ENCODE assay signal across 7 mouse cellular contexts in genomic region chrX:11631186-11631913, GRCm38 (mm10).
A peak's percentile ranks its signal among the peaks of the same experiment; 100 is the strongest.
DNase-seq lines count a peak whose midpoint lies in the region; ATAC-seq lines count a peak whose summit lies in the region.

No protein-coding gene starts in this region.

- H3K27ac ChIP-seq in forebrain, embryonic 11.5 days (ENCODE audit: low read depth, low read length) = peak overlapping the region; percentile 68
- 0 out of 2 replicates have a peak overlapping the region, but pooled peaks have one; percentile 34 for H3K27ac ChIP-seq in kidney, embryonic 16.5 days (ENCODE audit: low read length)
- H3K27ac ChIP-seq in midbrain, embryonic 12.5 days (replicated peaks) = peak overlapping the region; percentile 72

- peaks cover 23% of the 10 kb centered on the region for H3K27me3 ChIP-seq in megakaryocyte, embryonic 14.5 days (replicated peaks)
- H3K27me3 ChIP-seq in forebrain, embryonic 11.5 days (ENCODE audit: control insufficient read depth, insufficient read depth, low read length) = no peaks in the 10 kb centered on the region; the same call in 1 of the 2 replicates
- H3K27me3 ChIP-seq in kidney, embryonic 16.5 days (ENCODE audit: insufficient read depth, low read length) = peaks cover 13% of the 10 kb centered on the region; the same call in 1 of the 2 replicates
- peaks cover 27% of the 10 kb centered on the region for H3K27me3 ChIP-seq in midbrain, embryonic 12.5 days

- no peaks in the 10 kb centered on the region for H3K36me3 ChIP-seq in megakaryocyte, embryonic 14.5 days (replicated peaks; ENCODE audit: low read length)
- no peaks in the 10 kb centered on the region for H3K36me3 ChIP-seq in forebrain, embryonic 11.5 days (ENCODE audit: control insufficient read depth, insufficient read depth, low read length)
- no peaks in the 10 kb centered on the region for H3K36me3 ChIP-seq in kidney, embryonic 16.5 days (ENCODE audit: insufficient read depth, low read length)
- no peaks in the 10 kb centered on the region for H3K36me3 ChIP-seq in midbrain, embryonic 12.5 days

- H3K4me2 ChIP-seq in forebrain, embryonic 11.5 days (ENCODE audit: low read depth, low read length, severe bottlenecking) = peak overlapping the region; percentile 33; the same call in 1 of the 2 replicates
- H3K4me2 ChIP-seq in kidney, embryonic 16.5 days (replicated peaks; ENCODE audit: low read depth, low read length) = peak overlapping the region; percentile 41
- peak overlapping the region; percentile 42 for H3K4me2 ChIP-seq in midbrain, embryonic 12.5 days (replicated peaks)

- H3K9ac ChIP-seq in forebrain, embryonic 11.5 days (ENCODE audit: low read length) = peak overlapping the region; percentile 8; the same call in 1 of the 2 replicates
- H3K9ac ChIP-seq in kidney, embryonic 16.5 days (replicated peaks; ENCODE audit: low read length) = peak overlapping the region; percentile 16; the same call in 1 of the 2 replicates
- no peak overlapping the region for H3K9ac ChIP-seq in midbrain, embryonic 12.5 days (replicated peaks)

- H3K9me3 ChIP-seq in megakaryocyte, embryonic 14.5 days = no peaks in the 10 kb centered on the region
- H3K9me3 ChIP-seq in forebrain, embryonic 11.5 days (ENCODE audit: control insufficient read depth, low read length) = no peaks in the 10 kb centered on the region
- no peaks in the 10 kb centered on the region for H3K9me3 ChIP-seq in kidney, embryonic 16.5 days (ENCODE audit: low read length)
- H3K9me3 ChIP-seq in midbrain, embryonic 12.5 days = no peaks in the 10 kb centered on the region

- peak; percentile 78 for DNase-seq in forebrain, embryonic 11.5 days (ENCODE audit: low spot score)
- DNase-seq in adipocyte (ENCODE audit: low spot score) = no peak
- DNase-seq in cerebellum, postnatal 4 days (ENCODE audit: low spot score in 2 of 2) = no peak

- 17% methylated on average over 14 of the region's 14 CpGs for WGBS in forebrain, embryonic 11.5 days
- 23% methylated on average over 14 of the region's 14 CpGs for WGBS in kidney, embryonic 16.5 days
- 20% methylated on average over 14 of the region's 14 CpGs for WGBS in midbrain, embryonic 12.5 days

- ATAC-seq in megakaryocyte, adult 5-6 weeks (ENCODE audit: poor library complexity, severe bottlenecking) = no peak
- peak; percentile 82 for ATAC-seq in forebrain, embryonic 11.5 days (replicated peaks; ENCODE audit: low FRiP score)
- ATAC-seq in kidney, embryonic 16.5 days (ENCODE audit: low FRiP score, low TSS enrichment) = no peak
- ATAC-seq in midbrain, embryonic 12.5 days (ENCODE audit: low FRiP score, low read depth) = peak; percentile 48; the same call in 1 of the 2 replicates

- peak overlapping the region; percentile 87 for H3K4me3 ChIP-seq in megakaryocyte, embryonic 14.5 days (replicated peaks)
- no peak overlapping the region for H3K4me3 ChIP-seq in forebrain, embryonic 11.5 days (ENCODE audit: low read depth, low read length)
- H3K4me3 ChIP-seq in kidney, embryonic 16.5 days (ENCODE audit: low read length) = peak overlapping the region; percentile 22
- H3K4me3 ChIP-seq in midbrain, embryonic 12.5 days = no peak overlapping the region

- peaks cover 11% of the 10 kb centered on the region for H3K4me1 ChIP-seq in megakaryocyte, embryonic 14.5 days
- H3K4me1 ChIP-seq in forebrain, embryonic 11.5 days (replicated peaks; ENCODE audit: control insufficient read depth, insufficient read depth, low read length) = no peaks in the 10 kb centered on the region; the same call in 1 of the 2 replicates
- peaks cover 9% of the 10 kb centered on the region; the same call in 1 of the 2 replicates for H3K4me1 ChIP-seq in kidney, embryonic 16.5 days (ENCODE audit: insufficient read depth, low read length)
- H3K4me1 ChIP-seq in midbrain, embryonic 12.5 days = peaks cover 12% of the 10 kb centered on the region; the same call in 1 of the 2 replicates

Comparison
In these comparisons a context has a peak if more than half of its experiments do, and no peak if none do; other contexts are left out.
1. H3K4me3 ChIP-seq: peak in megakaryocyte, embryonic 14.5 days (single experiment) and kidney, embryonic 16.5 days (single experiment); none in forebrain, embryonic 11.5 days (single experiment) and midbrain, embryonic 12.5 days (single experiment).
2. ATAC-seq: peak in forebrain, embryonic 11.5 days (single experiment) and midbrain, embryonic 12.5 days (single experiment); none in megakaryocyte, adult 5-6 weeks (single experiment) and kidney, embryonic 16.5 days (single experiment).
3. Peak in every context shown above with its lines, with median percentiles within 50 percentile points of each other: H3K27ac ChIP-seq and H3K4me2 ChIP-seq.